Comparison of ENCODE assay signal across 25 mouse cellular contexts in genomic region chr3:14805962-14806361, GRCm38 (mm10). TPM values are rescaled to one million over a fixed set of nuclear protein-coding genes. Genes with fewer than 3 reads are reported as not detected.
"Had no signal": no experiment of that assay in that cellular context is flagged by ENCODE, and none has a peak within 500 bp of the region (broad histone marks: within the 10 kb centered on the region; RNA-seq: fewer than 3 reads in every experiment).

No protein-coding gene starts in this region.

- H3K27ac ChIP-seq: lung, embryonic 15.5 days; macrophage; neural tube, embryonic 13.5 days; neural tube, embryonic 15.5 days; stomach, embryonic 15.5 days; stomach, postnatal 0 days had no signal

- H3K27me3 ChIP-seq: lung, embryonic 15.5 days; megakaryocyte, embryonic 14.5 days; neural tube, embryonic 13.5 days; neural tube, embryonic 15.5 days; stomach, embryonic 15.5 days had no signal

- DNase-seq: liver, postnatal 0 days; lung, adult 2 months; lung, postnatal 14 days; lung, postnatal 36 days; midbrain, embryonic 14.5 days; retina, postnatal 1 day; right cerebral cortex, adult 18-20 months; right cerebral cortex, postnatal 25 days; right cerebral cortex, postnatal 4 days; spleen, adult 18-20 months; thymus, adult 2 months; thymus, postnatal 25 days; thymus, postnatal 4 days had no signal

- H3K4me1 ChIP-seq: lung, embryonic 15.5 days; megakaryocyte, embryonic 14.5 days; neural tube, embryonic 13.5 days; neural tube, embryonic 15.5 days; stomach, embryonic 15.5 days had no signal

- H3K9me3 ChIP-seq: lung, embryonic 15.5 days; megakaryocyte, embryonic 14.5 days; neural tube, embryonic 13.5 days; neural tube, embryonic 15.5 days; stomach, embryonic 15.5 days had no signal

- H3K36me3 ChIP-seq: lung, embryonic 15.5 days; neural tube, embryonic 13.5 days; neural tube, embryonic 15.5 days; stomach, embryonic 15.5 days had no signal

- H3K4me3 ChIP-seq: lung, embryonic 15.5 days; megakaryocyte, embryonic 14.5 days; myocyte; neural tube, embryonic 13.5 days; neural tube, embryonic 15.5 days; stomach, embryonic 15.5 days had no signal

- H3K9ac ChIP-seq: liver, postnatal 0 days; lung, embryonic 15.5 days; neural tube, embryonic 13.5 days; neural tube, embryonic 15.5 days; stomach, embryonic 15.5 days had no signal

- ATAC-seq: liver, postnatal 0 days; lung, postnatal 0 days; midbrain, embryonic 16.5 days had no signal

RNA-seq across cellular contexts. Expression of gene Car1, which starts 2.2 kb away (rescaled TPM):
- polyA plus RNA-seq: macrophage; midbrain, embryonic 11.5 days; midbrain, embryonic 14.5 days; midbrain, embryonic 16.5 days; neural tube, embryonic 13.5 days; neural tube, embryonic 15.5 days; small intestine, adult 2 months had no signal

RNA-seq across cellular contexts. Expression of gene Car3, which starts 57.4 kb away (rescaled TPM):
- polyA plus RNA-seq: macrophage had no signal
